Mouse (Mus musculus) ZHBTc4 (cell line): ENCODE results near the gene Ip6k1.

Source experiments
- DNase-seq: peaks from one replicate; pipeline ENCODE4 v3.0.0-alpha.2; 2011; ENCODE audit warnings: low read depth, low spot score

Ip6k1 gene

GRCm38 (mm10) chr9:108027867-108028266 is 25.6 kb downstream of the Ip6k1 start:
- DNase-seq, result peak; percentile 36

- peak; percentile 53 for DNase-seq
Observed at GRCm38 (mm10) chr9:108032126-108032525, 29.8 kb downstream of the Ip6k1 start.

- DNase-seq, result peak; percentile 51
Observed at GRCm38 (mm10) chr9:108035331-108036156, 33.2 kb downstream of the Ip6k1 start.

- peak; percentile 46 for DNase-seq
Observed at GRCm38 (mm10) chr9:108044751-108045492, 42.6 kb downstream of the Ip6k1 start.

- no peak for DNase-seq
Observed at GRCm38 (mm10) chr9:108046582-108046981, 44.3 kb downstream of the Ip6k1 start.

GRCm38 (mm10) chr9:108047601-108048565 is 45.6 kb downstream of the Ip6k1 start:
- DNase-seq, result no peak

GRCm38 (mm10) chr9:108048566-108048955 is 46.3 kb downstream of the Ip6k1 start:
- DNase-seq, result no peak

GRCm38 (mm10) chr9:108049016-108049455 is 46.7 kb downstream of the Ip6k1 start, which contains the start of gene Gmppb:
Gene Gmppb, plus strand, starts transcription at chr9:108049242.
- peak; percentile 99 for DNase-seq

- no peak for DNase-seq
Observed at GRCm38 (mm10) chr9:108049561-108050251, 47.4 kb downstream of the Ip6k1 start.

GRCm38 (mm10) chr9:108051184-108051930 is 49.1 kb downstream of the Ip6k1 start:
- no peak for DNase-seq

- no peak for DNase-seq
Observed at GRCm38 (mm10) chr9:108051931-108052220, 49.6 kb downstream of the Ip6k1 start.

GRCm38 (mm10) chr9:108052411-108052810 is 50.1 kb downstream of the Ip6k1 start:
- no peak for DNase-seq

- DNase-seq, result peak; percentile 98
Observed at GRCm38 (mm10) chr9:108052885-108053664, 50.8 kb downstream of the Ip6k1 start, which contains the start of gene Amigo3. Gene Amigo3, plus strand, starts transcription at chr9:108053159.

GRCm38 (mm10) chr9:108053665-108054225 is 51.4 kb downstream of the Ip6k1 start:
- DNase-seq, result no peak

GRCm38 (mm10) chr9:108054331-108055040 is 52.2 kb downstream of the Ip6k1 start:
- peak; percentile 34 for DNase-seq

GRCm38 (mm10) chr9:108055061-108055460 is 52.8 kb downstream of the Ip6k1 start:
- peak; percentile 57 for DNase-seq

- no peak for DNase-seq
Observed at GRCm38 (mm10) chr9:108055661-108056237, 53.4 kb downstream of the Ip6k1 start.
